Mouse (Mus musculus): Measurements from ENCODE around the gene Gm21983. TPM values are rescaled to one million over a fixed set of nuclear protein-coding genes. Genes with fewer than 3 reads are reported as not detected.

Gm21983 gene
- polyA plus RNA-seq, 1 experiment from 2014 or later = not detected

GRCm38 (mm10) chr7:27156005-27156404 lies 24.9 kb downstream of the Gm21983 start:
- Histone ChIP-seq H3K9ac (ENCODE audit: low read length) (no peak overlapping the region), H3K27ac (ENCODE audit: low read length) (no peak overlapping the region), H3K36me3 (ENCODE audit: control insufficient read depth, insufficient read depth, low read length) (peaks cover 21% of the 10 kb centered on the region), H3K9me3 (replicated peaks; ENCODE audit: control insufficient read depth, low read length) (no peaks in the 10 kb centered on the region), H3K4me3 (replicated peaks; ENCODE audit: low read length) (no peak overlapping the region), H3K4me2 (ENCODE audit: low read depth, low read length) (no peak overlapping the region), H3K27me3 (ENCODE audit: control insufficient read depth, insufficient read depth, low read length) (no peaks in the 10 kb centered on the region), H3K4me1 (ENCODE audit: control insufficient read depth, insufficient read depth, low read length) (peaks cover 8% of the 10 kb centered on the region)
- WGBS = 75% methylated on average over 13 of the region's 13 CpGs
- no peak for ATAC-seq (ENCODE audit: insufficient read depth, low FRiP score)

GRCm38 (mm10) chr7:27153205-27153764 lies 27.6 kb downstream of the Gm21983 start, which contains the start of gene Cyp2t4:
Cyp2t4 (plus strand) TSS chr7:27153714.
- H3K9ac ChIP-seq (ENCODE audit: low read length) = peak within 1 kb of the TSS; percentile 11; the same call in 1 of the 2 replicates
- H3K4me2 ChIP-seq (ENCODE audit: low read depth, low read length) = no peak within 1 kb of the TSS
- WGBS = 44% methylated on average over 10 of the region's 10 CpGs
- H3K9me3 ChIP-seq (replicated peaks; ENCODE audit: control insufficient read depth, low read length) = no peaks in the 10 kb centered on the region
- no peak within 1 kb of the TSS for H3K4me3 ChIP-seq (replicated peaks; ENCODE audit: low read length)
- H3K27me3 ChIP-seq (ENCODE audit: control insufficient read depth, insufficient read depth, low read length) = no peaks in the 10 kb centered on the region
- 0 out of 2 replicates have a peak, but pooled peaks cover 3% of the 10 kb centered on the region for H3K4me1 ChIP-seq (ENCODE audit: control insufficient read depth, insufficient read depth, low read length)
- peak; percentile 86 for ATAC-seq (ENCODE audit: insufficient read depth, low FRiP score)
- peak within 1 kb of the TSS; percentile 90 for H3K27ac ChIP-seq (ENCODE audit: low read length)
- peaks cover 8% of the 10 kb centered on the region for H3K36me3 ChIP-seq (ENCODE audit: control insufficient read depth, insufficient read depth, low read length)

- no peak overlapping the region for H3K4me2 ChIP-seq (ENCODE audit: low read depth, low read length)
- H3K36me3 ChIP-seq (ENCODE audit: control insufficient read depth, insufficient read depth, low read length) = no peaks in the 10 kb centered on the region
- H3K9me3 ChIP-seq (replicated peaks; ENCODE audit: control insufficient read depth, low read length) = 0 out of 2 replicates have a peak, but pooled peaks cover 4% of the 10 kb centered on the region
- 39% methylated on average over 8 of the region's 8 CpGs for WGBS
- H3K27ac ChIP-seq (ENCODE audit: low read length) = peak overlapping the region; percentile 60
- no peak overlapping the region for H3K4me3 ChIP-seq (replicated peaks; ENCODE audit: low read length)
- peak; percentile 69; the same call in 1 of the 2 replicates for ATAC-seq (ENCODE audit: insufficient read depth, low FRiP score)
- H3K9ac ChIP-seq (ENCODE audit: low read length) = no peak overlapping the region
- no peaks in the 10 kb centered on the region for H3K27me3 ChIP-seq (ENCODE audit: control insufficient read depth, insufficient read depth, low read length)
- H3K4me1 ChIP-seq (ENCODE audit: control insufficient read depth, insufficient read depth, low read length) = peaks cover 4% of the 10 kb centered on the region; the same call in 1 of the 2 replicates
Observed at GRCm38 (mm10) chr7:27136410-27136996, 44.4 kb downstream of the Gm21983 start.

- H3K9ac ChIP-seq (ENCODE audit: low read length) = no peak overlapping the region
- H3K36me3 ChIP-seq (ENCODE audit: control insufficient read depth, insufficient read depth, low read length) = no peaks in the 10 kb centered on the region
- no peak overlapping the region for H3K4me2 ChIP-seq (ENCODE audit: low read depth, low read length)
- H3K4me1 ChIP-seq (ENCODE audit: control insufficient read depth, insufficient read depth, low read length) = peaks cover 4% of the 10 kb centered on the region; the same call in 1 of the 2 replicates
- ATAC-seq (ENCODE audit: insufficient read depth, low FRiP score) = no peak
- H3K4me3 ChIP-seq (replicated peaks; ENCODE audit: low read length) = no peak overlapping the region
- H3K27ac ChIP-seq (ENCODE audit: low read length) = no peak overlapping the region
- WGBS = 72% methylated on average over 4 of the region's 4 CpGs
- no peaks in the 10 kb centered on the region for H3K27me3 ChIP-seq (ENCODE audit: control insufficient read depth, insufficient read depth, low read length)
- no peaks in the 10 kb centered on the region for H3K9me3 ChIP-seq (replicated peaks; ENCODE audit: control insufficient read depth, low read length)
Observed at GRCm38 (mm10) chr7:27133757-27134156, 47.1 kb downstream of the Gm21983 start.

- WGBS = 40% methylated on average over 12 of the region's 12 CpGs
- 0 out of 2 replicates have a peak, but pooled peaks have one; percentile 16 for ATAC-seq (ENCODE audit: insufficient read depth, low FRiP score)
- Histone ChIP-seq H3K4me2 (ENCODE audit: low read depth, low read length) (no peak overlapping the region), H3K9ac (ENCODE audit: low read length) (peak overlapping the region; percentile 41; the same call in 1 of the 2 replicates), H3K4me1 (ENCODE audit: control insufficient read depth, insufficient read depth, low read length) (peaks cover 4% of the 10 kb centered on the region; the same call in 1 of the 2 replicates), H3K27me3 (ENCODE audit: control insufficient read depth, insufficient read depth, low read length) (no peaks in the 10 kb centered on the region), H3K9me3 (replicated peaks; ENCODE audit: control insufficient read depth, low read length) (no peaks in the 10 kb centered on the region), H3K36me3 (ENCODE audit: control insufficient read depth, insufficient read depth, low read length) (no peaks in the 10 kb centered on the region), H3K27ac (ENCODE audit: low read length) (no peak overlapping the region), H3K4me3 (replicated peaks; ENCODE audit: low read length) (no peak overlapping the region)
Observed at GRCm38 (mm10) chr7:27133156-27133555, 47.7 kb downstream of the Gm21983 start.

GRCm38 (mm10) chr7:27132588-27132987 lies 48.3 kb downstream of the Gm21983 start:
- Histone ChIP-seq H3K4me2 (ENCODE audit: low read depth, low read length) (no peak overlapping the region), H3K9me3 (replicated peaks; ENCODE audit: control insufficient read depth, low read length) (no peaks in the 10 kb centered on the region), H3K27ac (ENCODE audit: low read length) (no peak overlapping the region), H3K9ac (ENCODE audit: low read length) (peak overlapping the region; percentile 41; the same call in 1 of the 2 replicates), H3K27me3 (ENCODE audit: control insufficient read depth, insufficient read depth, low read length) (no peaks in the 10 kb centered on the region), H3K36me3 (ENCODE audit: control insufficient read depth, insufficient read depth, low read length) (no peaks in the 10 kb centered on the region), H3K4me3 (replicated peaks; ENCODE audit: low read length) (no peak overlapping the region), H3K4me1 (ENCODE audit: control insufficient read depth, insufficient read depth, low read length) (peaks cover 4% of the 10 kb centered on the region; the same call in 1 of the 2 replicates)
- 12% methylated on average over 10 of the region's 10 CpGs for WGBS
- ATAC-seq (ENCODE audit: insufficient read depth, low FRiP score) = no peak

GRCm38 (mm10) chr7:27131387-27131786 lies 49.5 kb downstream of the Gm21983 start:
- H3K4me1 ChIP-seq (ENCODE audit: control insufficient read depth, insufficient read depth, low read length) = peaks cover 4% of the 10 kb centered on the region; the same call in 1 of the 2 replicates
- no peaks in the 10 kb centered on the region for H3K9me3 ChIP-seq (replicated peaks; ENCODE audit: control insufficient read depth, low read length)
- H3K36me3 ChIP-seq (ENCODE audit: control insufficient read depth, insufficient read depth, low read length) = no peaks in the 10 kb centered on the region
- H3K4me3 ChIP-seq (replicated peaks; ENCODE audit: low read length) = no peak overlapping the region
- H3K27ac ChIP-seq (ENCODE audit: low read length) = no peak overlapping the region
- WGBS = 66% methylated on average over 2 of the region's 2 CpGs
- H3K9ac ChIP-seq (ENCODE audit: low read length) = no peak overlapping the region
- no peaks in the 10 kb centered on the region for H3K27me3 ChIP-seq (ENCODE audit: control insufficient read depth, insufficient read depth, low read length)
- H3K4me2 ChIP-seq (ENCODE audit: low read depth, low read length) = no peak overlapping the region
- no peak for ATAC-seq (ENCODE audit: insufficient read depth, low FRiP score)

- no peak for ATAC-seq (ENCODE audit: insufficient read depth, low FRiP score)
- no peaks in the 10 kb centered on the region for H3K27me3 ChIP-seq (ENCODE audit: control insufficient read depth, insufficient read depth, low read length)
- H3K27ac ChIP-seq (ENCODE audit: low read length) = no peak overlapping the region
- no peak overlapping the region for H3K9ac ChIP-seq (ENCODE audit: low read length)
- no peak overlapping the region for H3K4me3 ChIP-seq (replicated peaks; ENCODE audit: low read length)
- 88% methylated on average over 22 of the region's 22 CpGs for WGBS
- no peaks in the 10 kb centered on the region for H3K36me3 ChIP-seq (ENCODE audit: control insufficient read depth, insufficient read depth, low read length)
- H3K4me1 ChIP-seq (ENCODE audit: control insufficient read depth, insufficient read depth, low read length) = peaks cover 4% of the 10 kb centered on the region; the same call in 1 of the 2 replicates
- H3K4me2 ChIP-seq (ENCODE audit: low read depth, low read length) = no peak overlapping the region
- no peaks in the 10 kb centered on the region for H3K9me3 ChIP-seq (replicated peaks; ENCODE audit: control insufficient read depth, low read length)
Observed at GRCm38 (mm10) chr7:27130521-27131370, 50.1 kb downstream of the Gm21983 start.
